Mouse (Mus musculus) monocyte, adult 5-6 weeks (primary cell): Measurements from ENCODE around the gene Adcy6. TPM values are rescaled to one million over a fixed set of nuclear protein-coding genes. Genes with fewer than 3 reads are reported as not detected.

Experiments used
- ATAC-seq: fragments of 153-309, 156-312 bp; replicated peaks from 2 replicates; pipeline ENCODE4 v1.8.0; 2017; ENCODE audit warnings: mild to moderate bottlenecking; ENCODE audit not compliant: low TSS enrichment, insufficient number of reproducible peaks, severe bottlenecking, poor library complexity, low FRiP score
- total RNA-seq: library from RNA; stranded (forward); fragments of 200-1000, 200-491, 200-594 nt; gene quantifications from 3 replicates; pipeline ENCODE4 v1.2.3, GENCODE M21; 2017

The Adcy6 gene
- total RNA-seq, 1 experiment from 2014 or later = not detected

DNA sequence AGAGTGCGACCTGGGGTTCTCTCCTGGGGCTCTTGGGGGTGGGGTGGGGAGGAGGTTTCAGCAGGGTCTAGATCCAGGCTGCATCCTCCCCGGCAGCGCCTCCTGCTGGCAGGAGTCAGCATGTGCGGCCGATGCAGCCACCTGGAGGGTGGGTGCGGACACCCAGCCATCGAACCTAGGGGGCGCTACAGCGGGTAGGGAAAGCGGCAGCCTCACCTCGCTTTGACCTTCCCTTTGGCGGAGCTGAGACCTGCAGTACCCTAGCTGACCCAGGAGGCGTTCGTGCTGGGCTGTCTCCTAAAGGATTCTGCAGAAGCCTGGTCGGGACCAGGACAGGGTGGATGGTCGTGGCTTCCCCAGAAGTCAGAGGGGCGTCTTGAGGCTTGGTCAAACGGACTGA is 21.6 kb upstream of the Adcy6 start:
- peak; percentile 67 for ATAC-seq

- no peak for ATAC-seq
These were observed 20.7 kb upstream of the Adcy6 start, which contains the start of gene Cacnb3 for GRCm38 (mm10) chr15:98630540-98630939. TSS of gene Cacnb3 (plus strand) at chr15:98630840.

GRCm38 (mm10) chr15:98629464-98629863 is 19.6 kb upstream of the Adcy6 start:
- no peak for ATAC-seq

DNA sequence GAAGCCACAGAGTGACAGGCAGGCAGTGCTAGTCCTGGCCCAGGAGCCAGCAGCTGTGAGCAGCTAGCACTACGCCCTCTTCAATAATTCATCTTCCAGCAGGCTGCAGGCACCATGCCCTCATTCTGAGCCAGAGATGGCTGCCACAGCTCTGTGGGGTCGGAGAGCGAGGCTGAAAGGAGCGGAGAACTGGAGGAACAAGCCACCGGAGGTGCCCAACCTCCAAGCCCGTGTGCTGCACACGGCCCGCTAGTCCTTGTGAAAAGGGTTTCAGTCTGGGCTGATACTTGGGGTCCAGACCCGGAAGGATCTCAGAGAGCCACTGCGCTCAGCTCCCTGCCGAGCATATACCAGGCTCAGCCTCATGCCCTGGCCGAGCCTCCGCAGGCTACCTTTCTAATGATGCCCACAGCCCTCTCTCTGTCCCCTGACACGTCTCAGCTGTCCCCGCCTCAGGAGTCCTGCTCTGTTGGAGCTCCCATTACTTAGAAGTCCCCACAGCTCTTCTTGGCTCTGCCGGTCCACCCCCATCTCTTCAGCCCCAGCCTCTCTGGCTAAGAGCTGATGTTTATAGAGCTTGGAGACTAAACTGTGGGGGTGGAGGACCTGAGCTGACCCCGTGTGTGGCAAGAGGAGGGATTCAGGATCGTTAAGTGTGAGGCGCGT is 18.8 kb upstream of the Adcy6 start:
- ATAC-seq = no peak

DNA sequence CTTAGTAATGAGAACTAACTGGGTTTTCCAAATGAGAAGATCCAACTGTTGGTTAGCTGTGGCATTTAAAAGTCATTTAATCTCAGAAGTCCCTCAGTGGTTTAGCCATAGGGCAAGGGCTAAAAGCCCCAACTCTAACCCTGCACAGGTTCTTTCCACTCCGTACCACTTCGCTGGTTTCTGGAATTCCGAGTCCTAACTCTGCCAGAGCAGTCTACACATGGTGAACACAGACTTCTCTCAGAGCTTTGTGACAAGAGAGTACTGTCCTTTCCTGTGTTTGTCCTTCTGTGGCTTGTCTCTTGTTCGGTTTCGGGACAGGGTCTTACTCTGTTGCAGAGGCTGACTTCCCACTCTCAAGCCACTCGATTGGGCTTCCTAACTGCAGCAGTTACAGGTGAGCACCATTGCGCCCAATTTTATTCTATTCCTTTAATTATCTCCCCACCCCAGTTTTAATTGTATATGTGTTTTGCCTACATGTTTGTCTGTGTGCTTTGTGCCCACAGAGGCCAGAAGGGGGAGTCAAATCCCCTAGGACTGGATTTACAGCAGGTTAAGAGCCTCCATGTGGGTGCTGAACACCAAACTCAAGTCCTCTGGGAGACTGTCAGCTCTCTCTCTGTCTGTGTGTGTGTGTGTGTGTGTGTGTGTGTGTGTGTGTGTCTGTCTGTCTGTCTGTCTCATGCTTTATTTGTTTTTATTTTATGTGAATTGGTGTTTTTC is 16.8 kb upstream of the Adcy6 start:
- no peak for ATAC-seq

DNA sequence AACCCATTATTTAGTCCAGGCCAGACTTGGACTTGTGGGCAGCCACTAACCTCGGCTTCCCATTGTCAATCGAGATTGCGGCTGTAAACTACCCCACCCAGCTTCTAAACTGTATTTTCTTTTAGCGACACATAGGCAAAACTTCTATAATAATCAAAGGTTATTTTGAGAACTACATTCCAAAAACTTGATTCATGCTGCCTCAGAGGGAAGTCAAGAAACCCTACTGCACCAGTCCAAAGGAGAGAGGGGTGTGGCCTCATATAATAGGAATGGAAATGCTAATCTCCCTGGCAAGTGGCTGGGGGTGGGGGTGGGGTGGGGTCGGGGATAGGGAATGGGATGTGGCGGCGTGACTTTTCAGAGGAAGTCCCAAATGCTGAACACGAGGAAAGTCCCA is 16.2 kb upstream of the Adcy6 start:
- ATAC-seq = no peak

DNA sequence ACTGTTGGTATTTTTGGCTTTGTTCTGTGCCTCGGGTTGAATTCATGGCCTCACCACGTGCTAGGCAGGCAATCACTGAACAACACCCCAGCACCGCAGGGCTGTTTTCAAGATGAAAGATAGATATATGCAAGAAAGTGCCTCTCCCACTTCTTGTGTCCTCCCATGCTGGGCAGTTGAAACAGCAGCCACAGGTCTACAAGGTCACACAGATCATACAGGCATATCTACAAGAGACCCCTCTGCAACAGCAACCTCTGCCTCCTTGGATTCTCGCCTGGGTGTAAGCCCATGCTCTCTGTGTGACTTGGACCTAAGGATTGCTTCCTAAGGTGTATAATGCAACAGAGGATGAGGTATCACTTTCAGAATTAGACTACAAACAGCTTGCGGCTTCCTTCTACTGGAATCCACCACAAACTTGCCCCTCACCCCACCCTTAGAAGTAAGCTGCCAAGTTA is 13.5 kb upstream of the Adcy6 start:
- ATAC-seq = no peak

DNA sequence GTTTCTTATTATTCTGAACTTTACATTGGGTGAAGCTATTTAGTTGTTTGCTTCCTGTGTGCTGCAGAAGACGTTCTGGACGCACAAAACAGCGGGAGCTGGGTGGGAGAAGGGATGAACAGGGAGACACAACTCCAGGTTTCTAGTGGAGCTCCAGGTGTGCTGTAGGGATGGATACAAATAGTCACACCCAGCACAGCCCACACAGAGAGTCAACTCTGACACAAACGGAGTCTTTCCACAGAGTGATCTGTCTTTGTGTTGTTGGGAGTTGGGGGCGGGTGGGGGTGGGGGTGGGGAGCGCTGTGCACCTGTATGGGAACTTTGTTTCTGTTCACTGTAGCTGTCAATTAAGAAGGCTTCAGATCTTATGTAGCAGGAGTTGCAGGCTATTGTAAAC is 12.8 kb upstream of the Adcy6 start:
- no peak for ATAC-seq

DNA sequence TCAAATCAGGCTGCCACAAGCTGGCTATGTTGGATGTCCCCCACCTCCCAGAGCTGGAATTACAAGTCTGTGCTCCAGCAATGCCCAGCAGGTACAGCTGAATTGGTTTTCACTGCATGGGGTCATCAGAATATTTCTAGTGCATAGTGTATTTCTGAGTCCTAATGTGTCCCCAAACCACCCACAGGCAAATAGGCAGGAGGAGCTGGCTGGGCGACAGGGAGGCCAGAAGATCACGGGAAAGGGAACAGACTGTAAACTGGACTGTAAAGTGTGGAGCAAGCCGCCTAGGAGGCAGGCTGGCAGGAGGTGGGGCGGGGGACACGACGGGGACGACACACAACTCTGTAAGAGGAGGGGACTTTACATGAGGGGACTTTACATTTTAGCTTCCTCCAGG is 12.3 kb upstream of the Adcy6 start:
- no peak for ATAC-seq

DNA sequence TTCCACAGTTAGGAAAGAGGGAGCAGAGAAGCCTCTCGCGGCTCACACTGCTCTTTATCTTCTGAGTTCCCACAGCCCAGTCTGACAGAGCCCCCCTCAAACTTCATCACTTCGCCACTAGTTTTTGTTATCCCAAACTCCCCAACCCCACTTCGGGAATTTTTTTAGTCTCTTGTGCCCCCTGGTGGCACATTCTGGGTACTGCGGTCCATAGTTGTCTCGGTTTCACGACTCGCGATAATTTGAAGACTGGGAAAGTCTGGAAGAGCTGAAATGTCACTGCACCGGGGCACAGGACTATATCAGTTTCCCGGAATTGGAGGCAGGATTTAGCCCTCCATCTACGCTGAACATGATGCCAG is 7.3 kb upstream of the Adcy6 start:
- no peak for ATAC-seq

GRCm38 (mm10) chr15:98616362-98617175 is 6.7 kb upstream of the Adcy6 start:
- ATAC-seq = no peak

- ATAC-seq = no peak
These were observed 5.9 kb upstream of the Adcy6 start for GRCm38 (mm10) chr15:98615751-98616150.

- ATAC-seq = no peak
These were observed 5.1 kb upstream of the Adcy6 start for GRCm38 (mm10) chr15:98614971-98615370.

DNA sequence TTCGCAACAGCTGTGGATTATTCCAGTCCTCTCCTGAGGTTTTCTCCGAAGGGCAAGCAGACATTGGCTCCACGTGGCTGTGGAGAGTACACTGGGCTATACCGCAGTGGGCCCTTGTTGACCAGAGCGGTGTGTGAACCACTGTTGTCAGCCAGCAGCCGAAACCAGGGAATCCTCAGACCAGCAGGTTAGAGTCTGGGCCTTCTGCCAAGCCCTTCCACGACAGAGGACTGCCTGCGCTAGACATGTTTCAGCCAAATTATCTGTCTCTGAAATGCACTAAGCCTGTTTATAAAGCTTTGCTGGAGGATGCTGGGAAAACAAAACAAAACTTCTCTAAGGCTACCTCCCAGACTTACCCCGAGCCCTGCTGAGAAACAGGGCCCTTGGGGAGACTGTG is 4.7 kb upstream of the Adcy6 start:
- no peak for ATAC-seq

DNA sequence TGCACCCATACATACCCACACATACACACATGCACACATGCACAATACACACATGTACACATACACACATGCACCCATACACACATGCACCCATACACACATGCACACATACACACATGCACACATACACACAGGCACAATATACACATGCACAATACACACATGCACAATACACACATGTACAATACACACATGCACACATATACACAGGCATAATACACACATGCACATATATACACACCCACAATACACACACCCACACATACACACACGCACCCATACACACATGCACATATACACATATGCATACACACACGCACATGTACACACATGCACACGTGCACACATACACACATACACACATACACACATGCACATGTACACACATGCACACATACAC is 2.4 kb upstream of the Adcy6 start:
- ATAC-seq = no peak

GRCm38 (mm10) chr15:98610131-98610633 is 306 bp upstream of the Adcy6 start:
- no peak for ATAC-seq

DNA sequence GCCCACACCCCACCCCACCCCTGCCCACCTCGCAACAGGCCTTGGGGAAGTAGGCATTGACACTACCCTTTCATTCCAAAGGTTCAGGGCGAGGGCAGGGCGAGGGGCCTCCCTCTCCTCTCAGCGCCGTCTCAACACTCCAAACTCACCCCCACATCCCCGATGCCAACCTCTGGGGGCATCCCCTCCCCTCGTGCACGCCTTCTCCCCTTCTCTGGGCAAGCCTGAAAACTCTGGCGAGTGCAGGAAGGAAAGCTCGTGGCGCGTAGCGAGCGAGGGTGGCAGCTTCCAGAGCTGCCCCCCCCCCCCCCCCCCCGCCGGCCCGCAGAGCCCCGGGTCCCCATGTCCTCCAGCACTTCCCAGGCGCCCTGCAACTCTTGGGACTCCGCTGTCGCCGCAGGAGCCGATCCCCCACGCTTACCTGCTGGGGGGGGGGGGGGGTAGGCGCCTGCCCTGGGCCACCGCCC is 1.1 kb downstream of the Adcy6 start:
- ATAC-seq = no peak

- ATAC-seq = no peak
These were observed 1.7 kb downstream of the Adcy6 start for GRCm38 (mm10) chr15:98608058-98608783.

DNA sequence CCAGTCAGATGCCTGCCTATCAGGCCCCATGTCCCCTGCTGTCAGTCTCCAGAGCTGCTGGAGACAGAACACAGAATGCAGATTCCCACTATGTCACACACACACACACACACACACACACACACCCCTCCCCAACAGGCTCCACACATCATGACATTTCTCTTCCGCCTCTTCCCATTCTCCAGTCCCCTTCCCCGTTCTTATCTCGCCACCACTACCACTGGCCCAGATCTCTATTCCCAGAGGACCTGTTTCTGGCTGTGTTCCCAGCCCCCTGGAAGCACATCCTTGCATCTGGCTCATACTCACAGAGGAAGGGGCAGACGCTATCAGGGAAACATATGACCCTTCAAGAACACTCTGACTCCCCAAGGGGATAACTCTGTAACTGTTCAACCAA is 2.3 kb downstream of the Adcy6 start:
- no peak for ATAC-seq
